Mouse (Mus musculus): ENCODE data around the gene Lypd6. TPM values are rescaled to one million over a fixed set of nuclear protein-coding genes. Genes with fewer than 3 reads are reported as not detected.

Gene Lypd6
- polyA plus RNA-seq (2014; fragmentation: Nextera tagmentation; extraction: Ambion mirVana), result 28.6 and 31.2 TPM in 2 replicates

GRCm38 (mm10) chr2:50066246-50066967 lies at the start of gene Lypd6:
Gene Lypd6, plus strand, starts transcription at chr2:50066429.
- H3K4me1 ChIP-seq (ENCODE audit: control insufficient read depth, insufficient read depth, low read length), result peaks cover 3% of the 10 kb centered on the region; the same call in 1 of the 2 replicates
- H3K27ac ChIP-seq (ENCODE audit: low read length), result peak within 1 kb of the TSS; percentile 74; the same call in 1 of the 2 replicates
- peak; percentile 97 for ATAC-seq (ENCODE audit: insufficient number of reproducible peaks, insufficient read depth, low FRiP score, low read depth)
- no peaks in the 10 kb centered on the region for H3K27me3 ChIP-seq (ENCODE audit: control insufficient read depth, insufficient read depth, low read length)
- peak within 1 kb of the TSS; percentile 88 for H3K4me2 ChIP-seq (replicated peaks; ENCODE audit: low read depth, low read length)
- peak within 1 kb of the TSS; percentile 54 for H3K4me3 ChIP-seq (ENCODE audit: low read depth, low read length)
- no peaks in the 10 kb centered on the region for H3K36me3 ChIP-seq (ENCODE audit: control insufficient read depth, insufficient read depth, low read length)
- under 1% methylated on average over 72 of the region's 76 CpGs for WGBS
- H3K9ac ChIP-seq (replicated peaks; ENCODE audit: low read depth, low read length), result peak within 1 kb of the TSS; percentile 60
- H3K9me3 ChIP-seq (ENCODE audit: control insufficient read depth, low read depth, low read length), result no peaks in the 10 kb centered on the region

GRCm38 (mm10) chr2:50019477-50019876 lies 46.8 kb upstream of the Lypd6 start:
- no peaks in the 10 kb centered on the region for H3K36me3 ChIP-seq (ENCODE audit: control insufficient read depth, insufficient read depth, low read length)
- no peaks in the 10 kb centered on the region for H3K9me3 ChIP-seq (ENCODE audit: control insufficient read depth, low read depth, low read length)
- H3K27me3 ChIP-seq (ENCODE audit: control insufficient read depth, insufficient read depth, low read length), result no peaks in the 10 kb centered on the region
- no peaks in the 10 kb centered on the region for H3K4me1 ChIP-seq (ENCODE audit: control insufficient read depth, insufficient read depth, low read length)
- no peak overlapping the region for H3K9ac ChIP-seq (replicated peaks; ENCODE audit: low read depth, low read length)
- ATAC-seq (ENCODE audit: insufficient number of reproducible peaks, insufficient read depth, low FRiP score, low read depth), result no peak
- no peak overlapping the region for H3K4me3 ChIP-seq (ENCODE audit: low read depth, low read length)
- H3K4me2 ChIP-seq (replicated peaks; ENCODE audit: low read depth, low read length), result no peak overlapping the region
- 80% methylated on average over 1 of the region's 1 CpGs for WGBS
- H3K27ac ChIP-seq (ENCODE audit: low read length), result no peak overlapping the region

GRCm38 (mm10) chr2:50025549-50025948 lies 40.7 kb upstream of the Lypd6 start:
- Histone ChIP-seq H3K36me3 (ENCODE audit: control insufficient read depth, insufficient read depth, low read length) (no peaks in the 10 kb centered on the region), H3K9me3 (ENCODE audit: control insufficient read depth, low read depth, low read length) (no peaks in the 10 kb centered on the region), H3K27me3 (ENCODE audit: control insufficient read depth, insufficient read depth, low read length) (no peaks in the 10 kb centered on the region), H3K27ac (ENCODE audit: low read length) (no peak overlapping the region), H3K9ac (replicated peaks; ENCODE audit: low read depth, low read length) (no peak overlapping the region), H3K4me2 (replicated peaks; ENCODE audit: low read depth, low read length) (no peak overlapping the region), H3K4me1 (ENCODE audit: control insufficient read depth, insufficient read depth, low read length) (no peaks in the 10 kb centered on the region), H3K4me3 (ENCODE audit: low read depth, low read length) (no peak overlapping the region)
- no peak for ATAC-seq (ENCODE audit: insufficient number of reproducible peaks, insufficient read depth, low FRiP score, low read depth)
- 84% methylated on average over 5 of the region's 5 CpGs for WGBS

- Histone ChIP-seq H3K9ac (replicated peaks; ENCODE audit: low read depth, low read length) (no peak overlapping the region), H3K4me2 (replicated peaks; ENCODE audit: low read depth, low read length) (no peak overlapping the region), H3K27me3 (ENCODE audit: control insufficient read depth, insufficient read depth, low read length) (no peaks in the 10 kb centered on the region), H3K27ac (ENCODE audit: low read length) (no peak overlapping the region), H3K36me3 (ENCODE audit: control insufficient read depth, insufficient read depth, low read length) (no peaks in the 10 kb centered on the region), H3K4me3 (ENCODE audit: low read depth, low read length) (no peak overlapping the region), H3K9me3 (ENCODE audit: control insufficient read depth, low read depth, low read length) (no peaks in the 10 kb centered on the region), H3K4me1 (ENCODE audit: control insufficient read depth, insufficient read depth, low read length) (no peaks in the 10 kb centered on the region)
- ATAC-seq (ENCODE audit: insufficient number of reproducible peaks, insufficient read depth, low FRiP score, low read depth), result no peak
- WGBS, result 73% methylated on average over 8 of the region's 8 CpGs
Measured at GRCm38 (mm10) chr2:50028930-50029329, 37.3 kb upstream of the Lypd6 start.

GRCm38 (mm10) chr2:50044170-50044870 lies 21.9 kb upstream of the Lypd6 start:
- H3K4me1 ChIP-seq (ENCODE audit: control insufficient read depth, insufficient read depth, low read length), result no peaks in the 10 kb centered on the region
- H3K27me3 ChIP-seq (ENCODE audit: control insufficient read depth, insufficient read depth, low read length), result no peaks in the 10 kb centered on the region
- H3K4me2 ChIP-seq (replicated peaks; ENCODE audit: low read depth, low read length), result no peak overlapping the region
- no peak overlapping the region for H3K9ac ChIP-seq (replicated peaks; ENCODE audit: low read depth, low read length)
- H3K27ac ChIP-seq (ENCODE audit: low read length), result 0 out of 2 replicates have a peak overlapping the region, but pooled peaks have one; percentile 30
- ATAC-seq (ENCODE audit: insufficient number of reproducible peaks, insufficient read depth, low FRiP score, low read depth), result 0 out of 2 replicates have a peak, but pooled peaks have one; percentile 37
- 43% methylated on average over 7 of the region's 7 CpGs for WGBS
- H3K36me3 ChIP-seq (ENCODE audit: control insufficient read depth, insufficient read depth, low read length), result no peaks in the 10 kb centered on the region
- no peak overlapping the region for H3K4me3 ChIP-seq (ENCODE audit: low read depth, low read length)
- H3K9me3 ChIP-seq (ENCODE audit: control insufficient read depth, low read depth, low read length), result no peaks in the 10 kb centered on the region

- H3K4me2 ChIP-seq (replicated peaks; ENCODE audit: low read depth, low read length), result no peak overlapping the region
- no peaks in the 10 kb centered on the region for H3K36me3 ChIP-seq (ENCODE audit: control insufficient read depth, insufficient read depth, low read length)
- H3K4me1 ChIP-seq (ENCODE audit: control insufficient read depth, insufficient read depth, low read length), result no peaks in the 10 kb centered on the region
- H3K27me3 ChIP-seq (ENCODE audit: control insufficient read depth, insufficient read depth, low read length), result no peaks in the 10 kb centered on the region
- no peaks in the 10 kb centered on the region for H3K9me3 ChIP-seq (ENCODE audit: control insufficient read depth, low read depth, low read length)
- H3K9ac ChIP-seq (replicated peaks; ENCODE audit: low read depth, low read length), result no peak overlapping the region
- no peak overlapping the region for H3K4me3 ChIP-seq (ENCODE audit: low read depth, low read length)
- WGBS, result 57% methylated on average over 7 of the region's 7 CpGs
- no peak overlapping the region for H3K27ac ChIP-seq (ENCODE audit: low read length)
- no peak for ATAC-seq (ENCODE audit: insufficient number of reproducible peaks, insufficient read depth, low FRiP score, low read depth)
Measured at GRCm38 (mm10) chr2:50044871-50045470, 21.3 kb upstream of the Lypd6 start.

- Histone ChIP-seq H3K4me3 (ENCODE audit: low read depth, low read length) (no peak overlapping the region), H3K27ac (ENCODE audit: low read length) (no peak overlapping the region), H3K36me3 (ENCODE audit: control insufficient read depth, insufficient read depth, low read length) (no peaks in the 10 kb centered on the region), H3K9me3 (ENCODE audit: control insufficient read depth, low read depth, low read length) (no peaks in the 10 kb centered on the region), H3K4me2 (replicated peaks; ENCODE audit: low read depth, low read length) (no peak overlapping the region), H3K27me3 (ENCODE audit: control insufficient read depth, insufficient read depth, low read length) (no peaks in the 10 kb centered on the region), H3K4me1 (ENCODE audit: control insufficient read depth, insufficient read depth, low read length) (no peaks in the 10 kb centered on the region), H3K9ac (replicated peaks; ENCODE audit: low read depth, low read length) (no peak overlapping the region)
- WGBS, result 82% methylated on average over 4 of the region's 4 CpGs
- no peak for ATAC-seq (ENCODE audit: insufficient number of reproducible peaks, insufficient read depth, low FRiP score, low read depth)
Measured at GRCm38 (mm10) chr2:50045841-50046240, 20.4 kb upstream of the Lypd6 start.

GRCm38 (mm10) chr2:50048442-50048841 lies 17.8 kb upstream of the Lypd6 start:
- no peak overlapping the region for H3K4me3 ChIP-seq (ENCODE audit: low read depth, low read length)
- no peak overlapping the region for H3K27ac ChIP-seq (ENCODE audit: low read length)
- ATAC-seq (ENCODE audit: insufficient number of reproducible peaks, insufficient read depth, low FRiP score, low read depth), result peak; percentile 63; the same call in 1 of the 2 replicates
- no peak overlapping the region for H3K4me2 ChIP-seq (replicated peaks; ENCODE audit: low read depth, low read length)
- H3K9me3 ChIP-seq (ENCODE audit: control insufficient read depth, low read depth, low read length), result no peaks in the 10 kb centered on the region
- no peaks in the 10 kb centered on the region for H3K36me3 ChIP-seq (ENCODE audit: control insufficient read depth, insufficient read depth, low read length)
- H3K27me3 ChIP-seq (ENCODE audit: control insufficient read depth, insufficient read depth, low read length), result no peaks in the 10 kb centered on the region
- H3K4me1 ChIP-seq (ENCODE audit: control insufficient read depth, insufficient read depth, low read length), result no peaks in the 10 kb centered on the region
- H3K9ac ChIP-seq (replicated peaks; ENCODE audit: low read depth, low read length), result no peak overlapping the region
